In the genomic region with DNA sequence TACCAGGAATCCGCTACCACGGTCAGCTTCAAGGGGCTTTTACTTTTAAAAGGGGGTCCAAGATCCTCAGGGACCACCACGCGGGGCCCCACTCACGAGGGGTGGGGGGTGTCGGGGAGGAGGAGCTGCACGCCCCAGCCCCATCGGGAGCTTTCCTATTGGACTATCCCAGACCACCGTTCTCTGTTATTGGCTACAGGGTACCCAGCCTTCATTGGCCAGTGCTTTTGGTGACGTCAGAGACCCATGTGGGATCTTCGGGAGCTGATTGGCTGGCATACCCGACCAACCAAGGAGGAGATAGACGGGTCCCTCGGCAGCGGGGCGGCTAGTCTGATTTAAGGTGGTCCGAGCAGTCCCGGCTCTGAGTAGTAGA, we compare ENCODE assay signal across 7 mouse cellular contexts. TPM values are rescaled to one million over a fixed set of nuclear protein-coding genes. Genes with fewer than 3 reads are reported as not detected.
DNase-seq lines count a peak whose midpoint lies in the region; ATAC-seq lines count a peak whose summit lies in the region.

No protein-coding gene starts in this region.

- H3K4me1 ChIP-seq in embryonic facial prominence, embryonic 11.5 days (ENCODE audit: control insufficient read depth, insufficient read depth, low read length) = peaks cover 33% of the 10 kb centered on the region
- H3K4me1 ChIP-seq in limb, embryonic 10.5 days = peaks cover 90% of the 10 kb centered on the region
- peaks cover 76% of the 10 kb centered on the region for H3K4me1 ChIP-seq in midbrain, embryonic 13.5 days (replicated peaks)

- peak overlapping the region; percentile 38 for H3K4me2 ChIP-seq in embryonic facial prominence, embryonic 11.5 days (ENCODE audit: low read depth, low read length)
- peak overlapping the region; percentile 67 for H3K4me2 ChIP-seq in midbrain, embryonic 13.5 days (replicated peaks)

- ATAC-seq in embryonic facial prominence, embryonic 11.5 days (replicated peaks; ENCODE audit: insufficient number of reproducible peaks, low FRiP score, low TSS enrichment, low read depth) = peak; percentile 90
- ATAC-seq in granulocyte monocyte progenitor cell, adult 5-6 weeks (replicated peaks; ENCODE audit: poor library complexity, severe bottlenecking) = peak; percentile 84
- peak; percentile 91 for ATAC-seq in midbrain, embryonic 13.5 days

- no peak overlapping the region for H3K9ac ChIP-seq in embryonic facial prominence, embryonic 11.5 days (replicated peaks; ENCODE audit: low read length)
- 0 out of 2 replicates have a peak overlapping the region, but pooled peaks have one; percentile 10 for H3K9ac ChIP-seq in midbrain, embryonic 13.5 days (replicated peaks)

- H3K27me3 ChIP-seq in embryonic facial prominence, embryonic 11.5 days (ENCODE audit: control insufficient read depth, insufficient read depth, low read length) = peaks cover 16% of the 10 kb centered on the region
- peaks cover 61% of the 10 kb centered on the region for H3K27me3 ChIP-seq in limb, embryonic 10.5 days (ENCODE audit: low read depth, poor library complexity, severe bottlenecking)
- H3K27me3 ChIP-seq in midbrain, embryonic 13.5 days = peaks cover 65% of the 10 kb centered on the region

- no peaks in the 10 kb centered on the region for H3K36me3 ChIP-seq in embryonic facial prominence, embryonic 11.5 days (replicated peaks; ENCODE audit: control insufficient read depth, insufficient read depth, low read depth, low read length)
- peaks cover 11% of the 10 kb centered on the region for H3K36me3 ChIP-seq in limb, embryonic 10.5 days
- peaks cover 5% of the 10 kb centered on the region; the same call in 1 of the 2 replicates for H3K36me3 ChIP-seq in midbrain, embryonic 13.5 days

- peak; percentile 99 for DNase-seq in adrenal gland, postnatal 14 days
- peak; percentile 99 for DNase-seq in embryonic facial prominence, embryonic 11.5 days (ENCODE audit: low spot score)
- peak; percentile 100 for DNase-seq in kidney, adult 11 months
- peak; percentile 92 for DNase-seq in limb, embryonic 10.5 days (ENCODE audit: low spot score)
- peak; percentile 79 for DNase-seq in spleen, adult 12 weeks (ENCODE audit: low spot score)

- WGBS in embryonic facial prominence, embryonic 11.5 days = 2% methylated on average over 18 of the region's 18 CpGs
- under 1% methylated on average over 18 of the region's 18 CpGs for WGBS in limb, embryonic 10.5 days
- 1% methylated on average over 18 of the region's 18 CpGs for WGBS in midbrain, embryonic 13.5 days

- peak overlapping the region; percentile 19 for H3K4me3 ChIP-seq in embryonic facial prominence, embryonic 11.5 days (ENCODE audit: low read depth, low read length)
- H3K4me3 ChIP-seq in limb, embryonic 10.5 days = peak overlapping the region; percentile 50
- peak overlapping the region; percentile 39 for H3K4me3 ChIP-seq in midbrain, embryonic 13.5 days (replicated peaks)

- H3K27ac ChIP-seq in embryonic facial prominence, embryonic 11.5 days (replicated peaks; ENCODE audit: low read depth, low read length) = peak overlapping the region; percentile 82
- H3K27ac ChIP-seq in limb, embryonic 10.5 days = peak overlapping the region; percentile 87
- peak overlapping the region; percentile 75 for H3K27ac ChIP-seq in midbrain, embryonic 13.5 days

- H3K9me3 ChIP-seq in embryonic facial prominence, embryonic 11.5 days (replicated peaks; ENCODE audit: control insufficient read depth, low read length) = no peaks in the 10 kb centered on the region
- no peaks in the 10 kb centered on the region for H3K9me3 ChIP-seq in limb, embryonic 10.5 days (replicated peaks)
- H3K9me3 ChIP-seq in midbrain, embryonic 13.5 days = no peaks in the 10 kb centered on the region

RNA-seq across cellular contexts. Expression of a gene that starts 2.9 kb away (rescaled TPM):
- 17.8 and 18.1 TPM in 2 replicates for total RNA-seq in adrenal gland, postnatal 14 days (2021)
- 14.1 and 15.3 TPM in 2 replicates for polyA plus RNA-seq in embryonic facial prominence, embryonic 11.5 days (2014; fragmentation: Nextera tagmentation; extraction: Ambion mirVana)
- total RNA-seq in granulocyte monocyte progenitor cell, adult 5-6 weeks (2014; fragmentation: Nextera tagmentation) = 4.4 and 5.0 TPM in 2 replicates
- 0.17 and 2.4 TPM in 2 replicates for total RNA-seq in granulocyte monocyte progenitor cell, adult 5-6 weeks (2017)
- 17.1 and 28.2 TPM in 2 replicates for polyA plus RNA-seq in limb, embryonic 10.5 days (2016; fragmentation: Nextera tagmentation; extraction: Ambion mirVana)
- polyA plus RNA-seq in midbrain, embryonic 13.5 days (2015; fragmentation: Nextera tagmentation; extraction: Ambion mirVana) = 23.6 and 26.2 TPM in 2 replicates

RNA-seq across cellular contexts. Expression of a gene that starts 12.2 kb away (rescaled TPM):
- total RNA-seq in adrenal gland, postnatal 14 days (2021) = 646 and 698 TPM in 2 replicates
- 303 and 321 TPM in 2 replicates for polyA plus RNA-seq in embryonic facial prominence, embryonic 11.5 days (2014; fragmentation: Nextera tagmentation; extraction: Ambion mirVana)
- total RNA-seq in granulocyte monocyte progenitor cell, adult 5-6 weeks (2014; fragmentation: Nextera tagmentation) = 216 and 220 TPM in 2 replicates
- 151 and 250 TPM in 2 replicates for total RNA-seq in granulocyte monocyte progenitor cell, adult 5-6 weeks (2017)
- polyA plus RNA-seq in limb, embryonic 10.5 days (2016; fragmentation: Nextera tagmentation; extraction: Ambion mirVana) = 337 and 432 TPM in 2 replicates
- polyA plus RNA-seq in midbrain, embryonic 13.5 days (2015; fragmentation: Nextera tagmentation; extraction: Ambion mirVana) = 451 and 572 TPM in 2 replicates

RNA-seq across cellular contexts. Expression of a gene that starts 26.5 kb away (rescaled TPM):
- total RNA-seq in adrenal gland, postnatal 14 days (2021) = 65.0 and 67.2 TPM in 2 replicates
- polyA plus RNA-seq in embryonic facial prominence, embryonic 11.5 days (2014; fragmentation: Nextera tagmentation; extraction: Ambion mirVana) = 62.0 and 68.6 TPM in 2 replicates
- total RNA-seq in granulocyte monocyte progenitor cell, adult 5-6 weeks (2014; fragmentation: Nextera tagmentation) = 17.0 and 25.7 TPM in 2 replicates
- total RNA-seq in granulocyte monocyte progenitor cell, adult 5-6 weeks (2017) = 4.9 and 6.4 TPM in 2 replicates
- polyA plus RNA-seq in limb, embryonic 10.5 days (2016; fragmentation: Nextera tagmentation; extraction: Ambion mirVana) = 88.5 and 91.5 TPM in 2 replicates
- 74.5 and 77.1 TPM in 2 replicates for polyA plus RNA-seq in midbrain, embryonic 13.5 days (2015; fragmentation: Nextera tagmentation; extraction: Ambion mirVana)

RNA-seq across cellular contexts. Expression of a gene that starts 29.4 kb away (rescaled TPM):
- 10.1 and 15.3 TPM in 2 replicates for total RNA-seq in adrenal gland, postnatal 14 days (2021)
- 7.1 and 10.7 TPM in 2 replicates for polyA plus RNA-seq in embryonic facial prominence, embryonic 11.5 days (2014; fragmentation: Nextera tagmentation; extraction: Ambion mirVana)
- 22.2 and 26.0 TPM in 2 replicates for total RNA-seq in granulocyte monocyte progenitor cell, adult 5-6 weeks (2014; fragmentation: Nextera tagmentation)
- 4.9 and 7.9 TPM in 2 replicates for total RNA-seq in granulocyte monocyte progenitor cell, adult 5-6 weeks (2017)
- 12.6 and 15.5 TPM in 2 replicates for polyA plus RNA-seq in limb, embryonic 10.5 days (2016; fragmentation: Nextera tagmentation; extraction: Ambion mirVana)
- polyA plus RNA-seq in midbrain, embryonic 13.5 days (2015; fragmentation: Nextera tagmentation; extraction: Ambion mirVana) = 2.8 and 4.4 TPM in 2 replicates

RNA-seq across cellular contexts. Expression of a gene that starts 34.6 kb away (rescaled TPM):
- total RNA-seq in adrenal gland, postnatal 14 days (2021) = 2.0 TPM in 2 replicates
- polyA plus RNA-seq in embryonic facial prominence, embryonic 11.5 days (2014; fragmentation: Nextera tagmentation; extraction: Ambion mirVana) = 0.52 and 0.70 TPM in 2 replicates
- 3.7 and 4.4 TPM in 2 replicates for total RNA-seq in granulocyte monocyte progenitor cell, adult 5-6 weeks (2014; fragmentation: Nextera tagmentation)
- 0.26 and 1.4 TPM in 2 replicates for total RNA-seq in granulocyte monocyte progenitor cell, adult 5-6 weeks (2017)
- 1.4 TPM in 2 replicates for polyA plus RNA-seq in limb, embryonic 10.5 days (2016; fragmentation: Nextera tagmentation; extraction: Ambion mirVana)
- 2.9 and 3.0 TPM in 2 replicates for polyA plus RNA-seq in midbrain, embryonic 13.5 days (2015; fragmentation: Nextera tagmentation; extraction: Ambion mirVana)

Comparison
In these comparisons a context has a peak if more than half of its experiments do, and no peak if none do; other contexts are left out.
1. Peak in every context shown above with its lines: DNase-seq, ATAC-seq, H3K4me3 ChIP-seq and H3K27ac ChIP-seq.